Mouse (Mus musculus) ES-E14 (cell line): ENCODE data around the gene Cnpy3.

Experiments
- CHD2 ChIP-seq: IDR thresholded peaks from 2 replicates; pipeline ENCODE4 v1.6.1; 2014; ENCODE audit warnings: mild to moderate bottlenecking, low read depth, low read length, inconsistent platforms
- ZC3H11A ChIP-seq: IDR thresholded peaks from 2 replicates; pipeline ENCODE4 v1.6.1; 2012; ENCODE audit warnings: low read depth, mild to moderate bottlenecking, inconsistent platforms, low read length, borderline replicate concordance

DNA sequence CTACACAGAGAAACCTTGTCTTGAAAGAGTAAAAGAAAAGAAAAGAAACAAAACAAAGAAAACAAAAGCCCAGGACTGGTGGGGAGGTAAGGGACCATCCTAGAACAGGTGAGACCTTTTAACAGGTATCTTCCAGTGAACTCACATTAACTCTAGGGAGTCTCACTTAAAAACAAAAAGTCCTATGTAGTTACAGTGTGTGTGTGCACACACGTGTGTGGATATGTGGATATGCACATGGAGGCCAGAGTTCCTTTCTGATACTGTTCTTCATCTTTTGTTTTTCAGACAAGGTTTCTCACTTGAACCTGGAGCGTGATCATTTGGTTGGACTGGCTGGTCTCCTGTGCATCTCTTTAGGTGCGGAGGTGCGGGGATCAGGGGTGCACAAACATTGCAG, 1.4 kb downstream of the Cnpy3 start:
- TF ChIP-seq CHD2 (no peak), ZC3H11A (no peak)
